Mouse (Mus musculus) adrenal gland, adult 2 months (tissue): ENCODE measurements around the gene Tmem125. TPM values are rescaled to one million over a fixed set of nuclear protein-coding genes. Genes with fewer than 3 reads are reported as not detected.

Source experiments
- polyA plus RNA-seq: library from polyadenylated mRNA; depleted of rRNA; stranded (reverse); fragments of >200 nt; gene quantifications from 2 replicates; pipeline ENCODE4 v1.2.3, GENCODE M21; 2012; rRNA removed
- total RNA-seq, 2 experiments: library from RNA; stranded (reverse); gene quantifications; 2 replicates each; pipeline ENCODE4 v1.2.3; 2021

Gene Tmem125
- total and polyA plus RNA-seq, 3 experiments = 0.21 to 0.33 TPM; not detected in 1

Other genes starting within 250 kb of the Tmem125 start
- gene Szt2, start 134.8 kb downstream of the Tmem125 start, total RNA-seq = 10 to 100 TPM; 17.1 to 18.0 TPM
- 36.6 and 39.7 TPM in 2 replicates for gene Szt2, start 134.8 kb downstream of the Tmem125 start, polyA plus RNA-seq
- gene Med8, start 134.7 kb downstream of the Tmem125 start, total RNA-seq = 10 to 100 TPM; 55.6 to 68.1 TPM
- 10.6 and 12.1 TPM in 2 replicates for gene Med8, start 134.7 kb downstream of the Tmem125 start, polyA plus RNA-seq
- 100 to 1,000 TPM in 1 of 2 experiments, 10 to 100 TPM in 1; 81.0 to 123 TPM for gene Elovl1, start 116.0 kb downstream of the Tmem125 start, total RNA-seq
- gene Elovl1, start 116.0 kb downstream of the Tmem125 start, polyA plus RNA-seq = 158 and 228 TPM in 2 replicates
- 1 to 10 TPM; 3.6 to 4.5 TPM for gene Cdc20, start 106.7 kb downstream of the Tmem125 start, total RNA-seq
- 6.9 and 8.1 TPM in 2 replicates for gene Cdc20, start 106.7 kb downstream of the Tmem125 start, polyA plus RNA-seq
- under 1 TPM in 1 of 2 experiments, not detected in 1; 0.17 TPM for gene Mpl, start 86.5 kb downstream of the Tmem125 start, total RNA-seq
- 0.04 TPM in 1 of 2 replicates, not detected in the other for gene Mpl, start 86.5 kb downstream of the Tmem125 start, polyA plus RNA-seq
- 10 to 100 TPM; 30.3 to 52.5 TPM for gene Tie1, start 54.0 kb downstream of the Tmem125 start, total RNA-seq
- gene Tie1, start 54.0 kb downstream of the Tmem125 start, polyA plus RNA-seq = 78.4 and 96.9 TPM in 2 replicates
- gene 2610528J11Rik, start 17.0 kb downstream of the Tmem125 start, total RNA-seq = not detected
- gene 2610528J11Rik, start 17.0 kb downstream of the Tmem125 start, polyA plus RNA-seq = not detected in 2 replicates
- under 1 TPM in 1 of 2 experiments, not detected in 1; 0.06 TPM for gene Cfap57, start 76.7 kb upstream of the Tmem125 start, total RNA-seq
- gene Cfap57, start 76.7 kb upstream of the Tmem125 start, polyA plus RNA-seq = not detected in 2 replicates
- 10 to 100 TPM; 78.5 to 82.0 TPM for gene Ebna1bp2, start 76.8 kb upstream of the Tmem125 start, total RNA-seq
- gene Ebna1bp2, start 76.8 kb upstream of the Tmem125 start, polyA plus RNA-seq = 6.1 and 10.3 TPM in 2 replicates
- not detected for gene Olfr62, start 114.9 kb upstream of the Tmem125 start, total RNA-seq
- not detected in 2 replicates for gene Olfr62, start 114.9 kb upstream of the Tmem125 start, polyA plus RNA-seq
- not detected for gene Olfr1342, start 148.7 kb upstream of the Tmem125 start, total RNA-seq
- gene Olfr1342, start 148.7 kb upstream of the Tmem125 start, polyA plus RNA-seq = not detected in 2 replicates
- not detected for gene Olfr1341, start 159.5 kb upstream of the Tmem125 start, total RNA-seq
- not detected in 2 replicates for gene Olfr1341, start 159.5 kb upstream of the Tmem125 start, polyA plus RNA-seq
- not detected for gene Olfr1340, start 176.1 kb upstream of the Tmem125 start, total RNA-seq
- not detected in 2 replicates for gene Olfr1340, start 176.1 kb upstream of the Tmem125 start, polyA plus RNA-seq
- gene Olfr1339, start 188.1 kb upstream of the Tmem125 start, total RNA-seq = not detected
- not detected in 2 replicates for gene Olfr1339, start 188.1 kb upstream of the Tmem125 start, polyA plus RNA-seq
- not detected for gene Olfr1338, start 214.7 kb upstream of the Tmem125 start, total RNA-seq
- gene Olfr1338, start 214.7 kb upstream of the Tmem125 start, polyA plus RNA-seq = not detected in 2 replicates
- not detected for gene Olfr1337, start 238.5 kb upstream of the Tmem125 start, total RNA-seq
- not detected in 2 replicates for gene Olfr1337, start 238.5 kb upstream of the Tmem125 start, polyA plus RNA-seq